Mouse (Mus musculus) small intestine, adult 2 months (tissue): Measurements from ENCODE around the gene Ccl20.

Source experiments
- CTCF ChIP-seq: fragments of 200-500 bp; IDR thresholded peaks from 2 replicates; pipeline ENCODE4 v1.5.1; 2012; ENCODE audit warnings: low read depth, mild to moderate bottlenecking, control low read depth, inconsistent platforms, low read length, moderate library complexity, mixed read lengths; ENCODE audit not compliant: insufficient replicate concordance, insufficient read length; ENCODE audit errors: extremely low read depth
- POLR2A ChIP-seq: fragments of 200-500 bp; IDR thresholded peaks from 2 replicates; pipeline ENCODE4 v1.6.1; 2012; ENCODE audit warnings: low read depth, mild to moderate bottlenecking, control low read depth, inconsistent platforms, low read length, moderate library complexity

GRCm38 (mm10) chr1:83152961-83153360 lies 36.4 kb downstream of the Ccl20 start:
- TF ChIP-seq CTCF, result no peak
- no peak for TF ChIP-seq POLR2A
